Mouse (Mus musculus) myocyte (in vitro differentiated cells): ENCODE results near the gene Lrfn2. TPM values are rescaled to one million over a fixed set of nuclear protein-coding genes. Genes with fewer than 3 reads are reported as not detected.

Experiments
- H3K27me3 ChIP-seq: one replicate; pipeline ENCODE4 v1.6.1; 2011; ENCODE audit not compliant: control insufficient read depth, insufficient read depth, insufficient read length
- H3K36me3 ChIP-seq: one replicate; pipeline ENCODE4 v1.6.1; 2011; ENCODE audit not compliant: control insufficient read depth, insufficient read depth
- H3K4me2 ChIP-seq: one replicate; pipeline ENCODE4 v1.6.1; 2011; ENCODE audit warnings: low read depth, control low read depth
- H3K4me3 ChIP-seq: one replicate; pipeline ENCODE4 v1.5.1; 2011; ENCODE audit warnings: mild to moderate bottlenecking, control low read depth, moderate library complexity
- H3K79me2 ChIP-seq: one replicate; pipeline ENCODE4 v1.6.1; 2011; ENCODE audit not compliant: control insufficient read depth, insufficient read depth
- H3ac ChIP-seq: one replicate; pipeline ENCODE4 v1.6.1; 2011; ENCODE audit not compliant: control insufficient read depth, insufficient read length
- CEBPB ChIP-seq: IDR thresholded peaks from 2 replicates; pipeline ENCODE4 v1.6.1; 2011; ENCODE audit warnings: mild to moderate bottlenecking, moderate library complexity; ENCODE audit not compliant: poor library complexity, insufficient read depth, severe bottlenecking
- E2F4 ChIP-seq: IDR thresholded peaks from one replicate; pipeline ENCODE4 v1.6.1; 2011; ENCODE audit warnings: mild to moderate bottlenecking, control low read depth, moderate library complexity; ENCODE audit not compliant: insufficient read depth
- MAX ChIP-seq: IDR thresholded peaks from one replicate; pipeline ENCODE4 v1.6.1; 2011; ENCODE audit warnings: low read depth, mild to moderate bottlenecking, control low read depth
- MYOD1 ChIP-seq, 3 experiments: IDR thresholded peaks; one replicate each; pipeline ENCODE4 v1.6.1; 2011; ENCODE audit warnings: control low read depth in 2 of 3, low read depth in 2 of 3, mild to moderate bottlenecking in 2 of 3, moderate library complexity in 1 of 3; ENCODE audit not compliant: insufficient read length in 2 of 3, control insufficient read depth in 1 of 3
- MYOG ChIP-seq, 3 experiments: IDR thresholded peaks; one replicate each; pipeline ENCODE4 v1.6.1; 2011; ENCODE audit warnings: control low read depth in 2 of 3, low read depth in 2 of 3, mild to moderate bottlenecking in 2 of 3; ENCODE audit not compliant: insufficient read length in 2 of 3, control insufficient read depth in 1 of 3, insufficient read depth in 1 of 3
- POLR2A ChIP-seq: IDR thresholded peaks from one replicate; pipeline ENCODE4 v1.6.1; 2011; ENCODE audit warnings: low read depth, mild to moderate bottlenecking, control low read depth, moderate library complexity; ENCODE audit not compliant: insufficient read length
- POLR2AphosphoS2 ChIP-seq: IDR thresholded peaks from one replicate; pipeline ENCODE4 v1.6.1; 2011; ENCODE audit warnings: low read depth, control low read depth; ENCODE audit not compliant: insufficient read length
- REST ChIP-seq: IDR thresholded peaks from one replicate; pipeline ENCODE4 v1.6.1; 2011; ENCODE audit warnings: mild to moderate bottlenecking, control low read depth, moderate library complexity; ENCODE audit not compliant: insufficient read depth, insufficient read length
- SRF ChIP-seq: IDR thresholded peaks from one replicate; pipeline ENCODE4 v1.6.1; 2011; ENCODE audit warnings: low read depth; ENCODE audit not compliant: control insufficient read depth, insufficient read length
- TCF12 ChIP-seq: IDR thresholded peaks from one replicate; pipeline ENCODE4 v1.6.1; 2011; ENCODE audit warnings: mild to moderate bottlenecking, control low read depth; ENCODE audit not compliant: poor library complexity, insufficient read depth, severe bottlenecking
- TCF3 ChIP-seq: IDR thresholded peaks from one replicate; pipeline ENCODE4 v1.6.1; 2011; ENCODE audit warnings: low read depth, control low read depth; ENCODE audit not compliant: insufficient read length
- USF1 ChIP-seq: IDR thresholded peaks from one replicate; pipeline ENCODE4 v1.6.1; 2011; ENCODE audit warnings: low read depth, mild to moderate bottlenecking, control low read depth, moderate library complexity
- polyA plus RNA-seq: library from polyadenylated mRNA; unstranded; fragments of >200 nt; fragmentation: generic; extraction: Trizol; gene quantifications from one replicate; pipeline ENCODE4 v1.2.1, GENCODE M21; 2012; ENCODE audit warnings: missing spikeins

Gene Lrfn2
- polyA plus RNA-seq, 1 experiment = not detected

- Histone ChIP-seq H3K27me3 (no peaks in the 10 kb centered on the region), H3K4me3 (no peak overlapping the region), H3K4me2 (no peak overlapping the region), H3K79me2 (no peaks in the 10 kb centered on the region), H3K36me3 (no peaks in the 10 kb centered on the region), H3ac (no peak overlapping the region)
- no peak for TF ChIP-seq MAX
- TF ChIP-seq REST = no peak
- no peak for TF ChIP-seq TCF12
- TF ChIP-seq SRF = no peak
Measured at GRCm38 (mm10) chr17:49111399-49111798, 179.2 kb downstream of the Lrfn2 start.

- no peak overlapping the region for H3K4me3 ChIP-seq
- TF ChIP-seq USF1 = no peak
- no peak for TF ChIP-seq CEBPB
- TF ChIP-seq POLR2AphosphoS2 = no peak
- no peak for TF ChIP-seq REST
- TF ChIP-seq E2F4 = no peak
Measured at GRCm38 (mm10) chr17:49111911-49112310, 179.7 kb downstream of the Lrfn2 start.

GRCm38 (mm10) chr17:49113336-49113735, 181.2 kb downstream of the Lrfn2 start:
- no peak overlapping the region for H3ac ChIP-seq
- H3K27me3 ChIP-seq = no peaks in the 10 kb centered on the region
- H3K79me2 ChIP-seq = no peaks in the 10 kb centered on the region
- H3K4me2 ChIP-seq = no peak overlapping the region
- H3K4me3 ChIP-seq = no peak overlapping the region
- H3K36me3 ChIP-seq = no peaks in the 10 kb centered on the region
- TF ChIP-seq TCF12 (no peak), TCF3 (no peak), MYOG (IDR thresholded peaks at IDR 0.05; ENCODE audit: control insufficient read depth in 1 of 3, insufficient read depth in 1 of 3, insufficient read length in 2 of 3, low read depth in 2 of 3) (no peak), MYOD1 (IDR thresholded peaks at IDR 0.05; ENCODE audit: control insufficient read depth in 1 of 3, insufficient read length in 2 of 3, low read depth in 2 of 3) (no peak), MAX (no peak), SRF (no peak), REST (no peak), POLR2A (no peak), CEBPB (no peak), POLR2AphosphoS2 (no peak), E2F4 (no peak), USF1 (no peak)

More at GRCm38 (mm10) chr17:49111911-49112310, 179.7 kb downstream of the Lrfn2 start:
- no peak overlapping the region for H3ac ChIP-seq
- H3K36me3 ChIP-seq = no peaks in the 10 kb centered on the region
- H3K79me2 ChIP-seq = no peaks in the 10 kb centered on the region
- no peaks in the 10 kb centered on the region for H3K27me3 ChIP-seq
- no peak overlapping the region for H3K4me2 ChIP-seq

GRCm38 (mm10) chr17:49124166-49124565, 192.0 kb downstream of the Lrfn2 start:
- Histone ChIP-seq H3K36me3 (no peaks in the 10 kb centered on the region), H3K27me3 (no peaks in the 10 kb centered on the region), H3ac (no peak overlapping the region), H3K4me3 (no peak overlapping the region), H3K4me2 (no peak overlapping the region), H3K79me2 (no peaks in the 10 kb centered on the region)
- no peak for TF ChIP-seq CEBPB
- no peak for TF ChIP-seq E2F4
- no peak for TF ChIP-seq SRF
- TF ChIP-seq MAX = no peak
- TF ChIP-seq USF1 = no peak
- TF ChIP-seq MYOD1 (IDR thresholded peaks at IDR 0.05; ENCODE audit: control insufficient read depth in 1 of 3, insufficient read length in 2 of 3, low read depth in 2 of 3) = no peak
- no peak for TF ChIP-seq POLR2AphosphoS2
- no peak for TF ChIP-seq MYOG (IDR thresholded peaks at IDR 0.05; ENCODE audit: control insufficient read depth in 1 of 3, insufficient read depth in 1 of 3, insufficient read length in 2 of 3, low read depth in 2 of 3)
- no peak for TF ChIP-seq TCF3
- no peak for TF ChIP-seq POLR2A
- TF ChIP-seq TCF12 = no peak
- TF ChIP-seq REST = no peak

- Histone ChIP-seq H3K4me2 (no peak overlapping the region), H3K4me3 (no peak overlapping the region), H3K79me2 (no peaks in the 10 kb centered on the region), H3K36me3 (no peaks in the 10 kb centered on the region), H3ac (no peak overlapping the region), H3K27me3 (no peaks in the 10 kb centered on the region)
- TF ChIP-seq POLR2AphosphoS2 (no peak), MYOG (IDR thresholded peaks at IDR 0.05; ENCODE audit: control insufficient read depth in 1 of 3, insufficient read depth in 1 of 3, insufficient read length in 2 of 3, low read depth in 2 of 3) (no peak), SRF (no peak), E2F4 (no peak), USF1 (no peak), TCF3 (no peak), MYOD1 (IDR thresholded peaks at IDR 0.05; ENCODE audit: control insufficient read depth in 1 of 3, insufficient read length in 2 of 3, low read depth in 2 of 3) (no peak), MAX (no peak), TCF12 (no peak), REST (no peak), CEBPB (no peak), POLR2A (no peak)
Measured at GRCm38 (mm10) chr17:49124642-49125041, 192.5 kb downstream of the Lrfn2 start.
